ENCODE assay signal across 11 mouse cellular contexts in genomic region chr9:101862481-101863065, GRCm38 (mm10). TPM values are rescaled to one million over a fixed set of nuclear protein-coding genes. Genes with fewer than 3 reads are reported as not detected.
DNase-seq lines count a peak whose midpoint lies in the region; ATAC-seq lines count a peak whose summit lies in the region.
"Had no signal": no experiment of that assay in that cellular context is flagged by ENCODE, and none has a peak within 500 bp of the region (broad histone marks: within the 10 kb centered on the region; RNA-seq: fewer than 3 reads in every experiment).

No protein-coding gene starts in this region.

- H3K4me3 ChIP-seq in heart, embryonic 12.5 days, result no peak overlapping the region
- no peak overlapping the region for H3K4me3 ChIP-seq in midbrain, embryonic 13.5 days (replicated peaks)
- H3K4me3 ChIP-seq: embryonic facial prominence, embryonic 13.5 days had no signal

- H3K27ac ChIP-seq in heart, embryonic 12.5 days (ENCODE audit: poor library complexity, severe bottlenecking), result no peak overlapping the region
- peak overlapping the region; percentile 53; the same call in 1 of the 2 replicates for H3K27ac ChIP-seq in midbrain, embryonic 13.5 days
- H3K27ac ChIP-seq: embryonic facial prominence, embryonic 13.5 days had no signal

- 53% methylated on average over 12 of the region's 12 CpGs for WGBS in heart, embryonic 12.5 days
- WGBS in midbrain, embryonic 13.5 days, result 26% methylated on average over 12 of the region's 12 CpGs

- ATAC-seq in heart, embryonic 12.5 days (ENCODE audit: insufficient number of reproducible peaks, low FRiP score), result no peak
- peak; percentile 77 for ATAC-seq in midbrain, embryonic 13.5 days
- ATAC-seq in megakaryocyte-erythroid progenitor cell, adult 5-6 weeks (replicated peaks; ENCODE audit: low FRiP score, low TSS enrichment, poor library complexity, severe bottlenecking), result no peak

- no peaks in the 10 kb centered on the region for H3K36me3 ChIP-seq in heart, embryonic 12.5 days
- no peaks in the 10 kb centered on the region for H3K36me3 ChIP-seq in midbrain, embryonic 13.5 days
- H3K36me3 ChIP-seq: embryonic facial prominence, embryonic 13.5 days had no signal

- H3K27me3 ChIP-seq in heart, embryonic 12.5 days (replicated peaks), result no peaks in the 10 kb centered on the region
- no peaks in the 10 kb centered on the region for H3K27me3 ChIP-seq in midbrain, embryonic 13.5 days
- H3K27me3 ChIP-seq: embryonic facial prominence, embryonic 13.5 days had no signal

- peaks cover 9% of the 10 kb centered on the region for H3K4me1 ChIP-seq in heart, embryonic 12.5 days (replicated peaks)
- peaks cover 24% of the 10 kb centered on the region for H3K4me1 ChIP-seq in midbrain, embryonic 13.5 days (replicated peaks)

- H3K9ac ChIP-seq in heart, embryonic 12.5 days, result no peak overlapping the region
- H3K9ac ChIP-seq in midbrain, embryonic 13.5 days (replicated peaks), result no peak overlapping the region
- H3K9ac ChIP-seq: embryonic facial prominence, embryonic 13.5 days had no signal

- no peaks in the 10 kb centered on the region for H3K9me3 ChIP-seq in heart, embryonic 12.5 days (replicated peaks)
- peaks cover 2% of the 10 kb centered on the region; the same call in 1 of the 2 replicates for H3K9me3 ChIP-seq in midbrain, embryonic 13.5 days
- H3K9me3 ChIP-seq: embryonic facial prominence, embryonic 13.5 days had no signal

- 0 out of 2 replicates have a peak overlapping the region, but pooled peaks have one; percentile 13 for H3K4me2 ChIP-seq in heart, embryonic 12.5 days
- H3K4me2 ChIP-seq in midbrain, embryonic 13.5 days (replicated peaks), result peak overlapping the region; percentile 37
- H3K4me2 ChIP-seq: embryonic facial prominence, embryonic 13.5 days had no signal

- peak; percentile 35 to 41 for DNase-seq in left cerebral cortex, adult 18-20 months (ENCODE audit: low spot score in 2 of 2)
- DNase-seq in left cerebral cortex, adult 9 months (ENCODE audit: low spot score in 2 of 2), result no peak
- DNase-seq in cerebellum, postnatal 10 days, result peak; percentile 97
- peak; percentile 51 for DNase-seq in kidney, postnatal 10 days
- DNase-seq in thymus, postnatal 4 days, result no peak

RNA-seq across cellular contexts. Expression of gene 9630041A04Rik, which starts 0.9 kb away (rescaled TPM):
- total RNA-seq in left cerebral cortex, adult 18-20 months (2021), result not detected
- polyA plus RNA-seq in heart, embryonic 12.5 days (2016; fragmentation: Nextera tagmentation; extraction: Ambion mirVana), result not detected in 2 replicates
- 0.94 and 1.1 TPM in 2 replicates for polyA plus RNA-seq in midbrain, embryonic 13.5 days (2015; fragmentation: Nextera tagmentation; extraction: Ambion mirVana)
- total RNA-seq in megakaryocyte-erythroid progenitor cell, adult 5-6 weeks (2014; fragmentation: Nextera tagmentation), result not detected in 2 replicates
- total RNA-seq in megakaryocyte-erythroid progenitor cell, adult 5-6 weeks (2017), result not detected in 2 replicates
- total RNA-seq: liver, adult 2 months had no signal
- polyA plus RNA-seq: embryonic facial prominence, embryonic 13.5 days; liver, adult 2 months; testis, adult 2 months had no signal

Comparison
In these comparisons a context has a peak if more than half of its experiments do, and no peak if none do; other contexts are left out.
1. DNase-seq: peak in left cerebral cortex, adult 18-20 months (2 of 2), cerebellum, postnatal 10 days (2 of 2) and kidney, postnatal 10 days (single experiment); none in left cerebral cortex, adult 9 months (0 of 2) and thymus, postnatal 4 days (single experiment).